Mouse (Mus musculus) stomach, embryonic 16.5 days (tissue): ENCODE results near the gene Plekhh2. TPM values are rescaled to one million over a fixed set of nuclear protein-coding genes. Genes with fewer than 3 reads are reported as not detected.

Experiments used
- ATAC-seq: fragments of 200-750 bp; cut with Nextera tagmentation; 2 replicates; pipeline ENCODE4 v1.8.0; 2017; ENCODE audit warnings: moderate number of reproducible peaks, moderate TSS enrichment; ENCODE audit not compliant: insufficient read depth, low FRiP score
- H3K27ac ChIP-seq: fragments of 300-500 bp; sonication (generic); 2 replicates; pipeline ENCODE4 v1.5.1; 2014; ENCODE audit warnings: low read length
- H3K27me3 ChIP-seq: fragments of 300-500 bp; sonication (generic); 2 replicates; pipeline ENCODE4 v1.6.1; 2014; ENCODE audit warnings: low read length, control low read depth, mixed read lengths; ENCODE audit not compliant: control insufficient read depth, insufficient read depth
- H3K36me3 ChIP-seq: fragments of 300-500 bp; sonication (generic); 2 replicates; pipeline ENCODE4 v1.6.1; 2014; ENCODE audit warnings: low read length; ENCODE audit not compliant: control insufficient read depth, insufficient read depth
- H3K4me1 ChIP-seq: fragments of 300-500 bp; sonication (generic); 2 replicates; pipeline ENCODE4 v1.6.1; 2014; ENCODE audit warnings: low read length, control low read depth, mixed read lengths; ENCODE audit not compliant: control insufficient read depth, insufficient read depth
- H3K4me2 ChIP-seq: fragments of 300-500 bp; sonication (generic); 2 replicates; pipeline ENCODE4 v1.6.1; 2014; ENCODE audit warnings: low read depth, low read length, mixed read lengths
- H3K4me3 ChIP-seq: fragments of 300-500 bp; sonication (generic); replicated peaks from 2 replicates; pipeline ENCODE4 v1.5.1; 2014; ENCODE audit warnings: mild to moderate bottlenecking, low read length
- H3K9ac ChIP-seq: fragments of 300-500 bp; sonication (generic); 2 replicates; pipeline ENCODE4 v1.6.1; 2014; ENCODE audit warnings: low read length
- H3K9me3 ChIP-seq: fragments of 300-500 bp; sonication (generic); replicated peaks from 2 replicates; pipeline ENCODE4 v1.6.1; 2016; ENCODE audit warnings: low read length, control low read depth; ENCODE audit not compliant: control insufficient read depth
- WGBS: fragments of 180-500 bp; shearing (Covaris S2); extraction: QIAGEN DNeasy Blood & Tissue Kit; methylation state at CpG from one replicate; pipeline ENCODE4 v1.1.7; 2014; 5-methylcytosine and 5-hydroxymethylcytosine counted together
- polyA plus RNA-seq: library from polyadenylated mRNA; unstranded; fragments of >200 nt; fragmentation: Nextera tagmentation; extraction: Ambion mirVana; gene quantifications from 2 replicates; pipeline ENCODE4 v1.2.1, GENCODE M21; 2015

Plekhh2 gene
- polyA plus RNA-seq, 1 experiment from 2014 or later: 10.0 TPM

GRCm38 (mm10) chr17:84631836-84632235 lies 120.1 kb downstream of the Plekhh2 start:
- ATAC-seq: no peak
- no peak overlapping the region for H3K27ac ChIP-seq
- H3K27me3 ChIP-seq: no peaks in the 10 kb centered on the region
- 0 out of 2 replicates have a peak, but pooled peaks cover 6% of the 10 kb centered on the region for H3K4me1 ChIP-seq
- no peak overlapping the region for H3K9ac ChIP-seq
- no peaks in the 10 kb centered on the region for H3K9me3 ChIP-seq
- 87% methylated on average over 6 of the region's 6 CpGs for WGBS
- no peak overlapping the region for H3K4me3 ChIP-seq
- no peaks in the 10 kb centered on the region for H3K36me3 ChIP-seq
- no peak overlapping the region for H3K4me2 ChIP-seq

DNA sequence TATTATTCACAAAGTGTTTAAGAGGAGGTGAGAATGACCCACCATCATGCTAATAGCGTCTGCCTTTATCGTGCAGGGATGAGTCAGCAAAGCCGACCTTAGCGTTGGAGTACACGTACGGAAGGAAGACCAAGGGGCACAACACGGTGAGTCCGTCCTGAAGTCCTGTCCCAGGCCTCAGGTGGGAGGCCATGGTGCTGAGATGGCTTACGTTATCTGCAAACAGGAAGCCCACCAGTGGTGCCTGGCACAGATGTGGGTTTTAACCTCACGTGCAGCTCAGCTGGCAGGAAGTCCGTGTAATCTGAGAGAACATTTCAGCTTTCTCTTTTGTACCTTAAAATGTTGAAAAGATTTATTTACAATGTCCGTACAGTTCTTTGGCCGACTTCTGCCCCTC lies 121.7 kb downstream of the Plekhh2 start:
- no peak for ATAC-seq
- H3K9ac ChIP-seq: no peak overlapping the region
- H3K4me2 ChIP-seq: no peak overlapping the region
- no peak overlapping the region for H3K4me3 ChIP-seq
- 74% methylated on average over 13 of the region's 13 CpGs for WGBS
- no peaks in the 10 kb centered on the region for H3K9me3 ChIP-seq
- H3K36me3 ChIP-seq: no peaks in the 10 kb centered on the region
- H3K4me1 ChIP-seq: peaks cover 4% of the 10 kb centered on the region; the same call in 1 of the 2 replicates
- no peaks in the 10 kb centered on the region for H3K27me3 ChIP-seq
- no peak overlapping the region for H3K27ac ChIP-seq

DNA sequence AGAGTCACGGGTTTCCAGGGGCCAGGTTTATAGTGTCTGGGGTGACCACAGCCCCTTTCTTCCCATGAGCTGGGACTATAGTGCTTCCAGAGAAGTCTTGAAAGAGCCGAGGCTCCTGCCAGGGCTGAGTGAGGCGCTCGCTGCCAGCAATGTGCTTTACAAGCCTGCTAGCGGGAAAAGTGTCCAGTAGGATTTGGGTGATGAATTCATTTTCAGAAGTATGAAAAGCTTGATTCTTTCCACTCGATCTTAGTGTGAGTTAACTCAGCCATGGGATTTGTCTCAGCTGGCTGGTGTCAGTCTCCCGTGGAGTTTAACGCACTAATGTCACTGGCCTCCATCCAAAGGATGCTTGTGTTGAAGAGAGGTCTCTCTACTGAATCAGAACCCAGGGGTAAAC lies 124.6 kb downstream of the Plekhh2 start:
- no peak for ATAC-seq
- Histone ChIP-seq H3K9ac (no peak overlapping the region), H3K4me3 (no peak overlapping the region), H3K4me1 (peaks cover 6% of the 10 kb centered on the region; the same call in 1 of the 2 replicates), H3K27ac (no peak overlapping the region), H3K36me3 (no peaks in the 10 kb centered on the region), H3K4me2 (no peak overlapping the region), H3K27me3 (no peaks in the 10 kb centered on the region), H3K9me3 (no peaks in the 10 kb centered on the region)
- WGBS: 45% methylated on average over 8 of the region's 8 CpGs

DNA sequence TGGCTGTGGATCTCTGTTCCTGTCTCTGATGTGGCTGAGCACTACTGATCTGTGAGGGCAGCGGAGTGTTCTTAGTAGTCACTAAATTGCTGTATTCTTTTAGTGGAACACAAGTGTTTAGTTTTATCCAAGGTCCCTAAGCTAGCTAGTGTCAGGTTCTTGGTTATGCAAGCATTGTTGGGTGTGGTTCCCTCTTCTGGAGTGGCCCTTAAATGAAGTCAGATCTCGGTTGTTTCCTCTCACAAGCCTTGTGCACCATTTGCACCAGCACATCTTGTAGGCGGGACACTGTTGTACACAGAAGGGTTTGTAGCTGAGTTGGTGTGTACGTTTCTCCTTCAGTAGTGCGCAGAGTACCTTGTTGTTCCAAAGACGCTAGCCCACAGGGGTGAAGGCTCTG lies 126.3 kb downstream of the Plekhh2 start:
- ATAC-seq: no peak
- 85% methylated on average over 6 of the region's 6 CpGs for WGBS

DNA sequence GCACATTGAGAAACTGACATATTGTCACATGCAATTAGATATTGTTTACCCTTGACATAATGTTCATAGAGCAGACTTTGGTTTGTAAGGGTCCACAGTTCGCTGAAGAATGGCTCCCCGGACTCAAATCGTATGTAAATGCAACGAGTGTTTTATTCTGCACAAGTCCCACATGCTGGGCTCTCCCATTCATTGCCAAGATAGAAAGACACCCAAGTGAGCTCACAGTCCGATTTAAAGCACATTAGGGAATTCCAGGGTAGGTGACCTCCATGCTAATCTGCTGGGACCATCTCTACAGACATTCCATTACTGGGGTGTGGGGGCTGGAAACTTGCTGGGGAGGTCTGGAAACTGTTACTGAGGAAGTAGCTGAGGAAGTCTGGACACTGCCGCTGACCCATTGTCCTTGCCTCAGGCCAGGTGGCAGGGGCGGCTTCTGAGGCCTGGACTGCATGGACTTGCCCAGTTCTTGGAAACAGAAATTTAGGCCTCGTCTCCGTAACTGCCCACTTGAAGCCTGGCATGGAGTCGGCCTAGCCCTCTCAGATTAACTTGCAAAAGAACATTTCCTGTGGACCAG lies 128.2 kb downstream of the Plekhh2 start:
- no peak for ATAC-seq
- H3K4me1 ChIP-seq: peaks cover 6% of the 10 kb centered on the region; the same call in 1 of the 2 replicates
- no peak overlapping the region for H3K4me2 ChIP-seq
- H3K9me3 ChIP-seq: no peaks in the 10 kb centered on the region
- H3K27ac ChIP-seq: no peak overlapping the region
- no peaks in the 10 kb centered on the region for H3K27me3 ChIP-seq
- no peak overlapping the region for H3K4me3 ChIP-seq
- H3K9ac ChIP-seq: no peak overlapping the region
- H3K36me3 ChIP-seq: no peaks in the 10 kb centered on the region
- 74% methylated on average over 10 of the region's 10 CpGs for WGBS

More for the DNA sequence above, 126.3 kb downstream of the Plekhh2 start:
- no peak overlapping the region for H3K9ac ChIP-seq
- H3K27me3 ChIP-seq: no peaks in the 10 kb centered on the region
- H3K36me3 ChIP-seq: no peaks in the 10 kb centered on the region
- peaks cover 6% of the 10 kb centered on the region; the same call in 1 of the 2 replicates for H3K4me1 ChIP-seq
- no peak overlapping the region for H3K27ac ChIP-seq
- no peak overlapping the region for H3K4me2 ChIP-seq
- no peaks in the 10 kb centered on the region for H3K9me3 ChIP-seq
- H3K4me3 ChIP-seq: no peak overlapping the region

DNA sequence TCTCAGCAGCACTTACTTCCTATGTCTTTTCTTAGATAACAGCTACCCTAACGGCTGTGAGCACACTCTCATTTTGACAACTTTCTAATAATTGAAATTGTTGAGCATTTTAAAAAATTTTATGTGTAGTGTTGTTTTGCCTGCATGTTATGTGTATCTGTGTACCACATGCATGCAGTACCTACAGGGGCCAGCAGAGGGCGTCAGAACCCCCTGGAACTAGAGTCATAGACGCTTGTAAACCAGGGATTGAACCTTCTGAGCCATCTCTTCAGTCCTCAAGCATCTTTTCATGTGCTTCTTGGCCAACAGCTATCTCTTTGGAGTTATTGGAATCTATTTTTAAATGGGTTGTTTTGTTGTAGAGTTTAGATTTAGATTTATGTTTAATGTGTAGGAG lies 130.2 kb downstream of the Plekhh2 start:
- Histone ChIP-seq H3K9ac (no peak overlapping the region), H3K4me3 (no peak overlapping the region), H3K4me1 (peaks cover 6% of the 10 kb centered on the region; the same call in 1 of the 2 replicates), H3K9me3 (no peaks in the 10 kb centered on the region), H3K27me3 (no peaks in the 10 kb centered on the region), H3K4me2 (no peak overlapping the region), H3K27ac (no peak overlapping the region), H3K36me3 (no peaks in the 10 kb centered on the region)
- no peak for ATAC-seq
- WGBS: 47% methylated on average over 3 of the region's 3 CpGs

DNA sequence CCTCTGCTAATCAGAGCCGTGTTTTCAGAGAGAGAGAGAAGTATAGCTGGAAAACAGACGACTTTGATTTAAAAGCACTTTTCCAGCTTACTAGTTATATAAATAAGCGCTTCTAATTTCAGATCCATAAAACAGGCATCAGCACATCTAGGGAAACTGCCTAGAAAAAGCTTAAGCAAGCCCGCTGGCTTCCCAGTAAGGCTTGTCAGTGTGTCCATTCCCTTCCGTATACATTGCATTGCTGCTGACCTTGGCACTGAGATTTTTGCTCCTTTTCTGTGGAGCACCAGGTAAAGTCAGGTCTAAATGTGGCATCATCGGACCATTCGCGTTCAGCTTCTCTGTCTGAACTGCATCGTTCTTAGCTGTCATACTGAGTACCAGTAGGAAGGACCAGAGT lies 130.6 kb downstream of the Plekhh2 start:
- no peak for ATAC-seq
- Histone ChIP-seq H3K9ac (no peak overlapping the region), H3K9me3 (no peaks in the 10 kb centered on the region), H3K36me3 (no peaks in the 10 kb centered on the region), H3K4me1 (0 out of 2 replicates have a peak, but pooled peaks cover 6% of the 10 kb centered on the region), H3K4me3 (no peak overlapping the region), H3K27me3 (no peaks in the 10 kb centered on the region), H3K4me2 (no peak overlapping the region), H3K27ac (no peak overlapping the region)
- WGBS: 69% methylated on average over 9 of the region's 9 CpGs

DNA sequence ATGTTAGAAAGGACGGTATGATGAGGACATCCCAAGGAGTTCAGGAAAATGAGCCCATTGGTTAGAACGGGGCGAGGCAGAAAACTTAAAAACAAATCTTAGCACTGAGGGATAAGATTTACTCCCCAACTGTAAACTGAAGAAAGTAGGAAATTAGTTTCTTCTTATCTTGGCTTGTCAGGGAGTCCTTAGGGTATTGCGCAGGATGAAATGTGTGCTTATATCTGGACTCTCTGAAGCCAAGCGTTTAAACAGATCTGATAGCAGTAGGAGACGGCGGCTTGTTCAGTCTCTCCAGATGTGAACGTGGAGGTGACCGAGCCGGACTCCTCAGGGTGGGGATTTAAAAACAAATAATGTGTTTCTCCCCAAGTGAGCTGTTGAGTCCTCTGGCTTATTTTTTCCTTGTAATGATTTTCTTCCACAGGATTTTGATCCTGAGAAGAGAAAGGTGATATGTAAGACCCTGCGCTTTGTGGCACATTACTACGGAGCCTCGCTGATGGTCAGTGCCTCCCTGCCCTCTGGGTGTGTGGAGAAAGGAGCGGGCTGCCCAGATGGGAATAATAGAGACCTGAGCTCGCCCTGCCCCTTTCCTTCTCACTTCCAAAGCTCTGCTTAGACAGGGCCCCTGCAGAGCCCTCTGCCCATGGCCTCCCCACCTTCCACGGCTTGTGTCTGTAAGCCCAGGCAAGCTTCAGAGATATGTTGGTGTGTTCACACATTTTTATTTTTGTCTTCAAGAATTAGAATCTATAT lies 132.8 kb downstream of the Plekhh2 start:
- H3K9ac ChIP-seq: no peak overlapping the region
- no peak for ATAC-seq
- no peak overlapping the region for H3K4me2 ChIP-seq
- WGBS: 52% methylated on average over 16 of the region's 16 CpGs
- no peaks in the 10 kb centered on the region for H3K27me3 ChIP-seq
- no peak overlapping the region for H3K4me3 ChIP-seq
- H3K4me1 ChIP-seq: 0 out of 2 replicates have a peak, but pooled peaks cover 3% of the 10 kb centered on the region
- no peaks in the 10 kb centered on the region for H3K9me3 ChIP-seq
- no peaks in the 10 kb centered on the region for H3K36me3 ChIP-seq
- H3K27ac ChIP-seq: no peak overlapping the region

- Histone ChIP-seq H3K9ac (no peak overlapping the region), H3K9me3 (no peaks in the 10 kb centered on the region), H3K4me3 (no peak overlapping the region), H3K4me2 (no peak overlapping the region), H3K36me3 (no peaks in the 10 kb centered on the region), H3K27me3 (no peaks in the 10 kb centered on the region), H3K4me1 (0 out of 2 replicates have a peak, but pooled peaks cover 3% of the 10 kb centered on the region), H3K27ac (no peak overlapping the region)
- no peak for ATAC-seq
- WGBS: 40% methylated on average over 9 of the region's 9 CpGs
These were observed 133.4 kb downstream of the Plekhh2 start for GRCm38 (mm10) chr17:84645119-84645518.
